Mouse (Mus musculus) liver, embryonic 15.5 days (tissue): ENCODE data around the gene Mmp14. TPM values are rescaled to one million over a fixed set of nuclear protein-coding genes. Genes with fewer than 3 reads are reported as not detected.
A peak's percentile ranks its signal among the peaks of the same experiment; 100 is the strongest.

Experiments
- ATAC-seq: fragments of 200-750 bp; cut with Nextera tagmentation; 2 replicates; pipeline ENCODE4 v1.8.0; 2017; ENCODE audit warnings: moderate number of reproducible peaks, mild to moderate bottlenecking, moderate library complexity; ENCODE audit not compliant: insufficient read depth
- H3K27ac ChIP-seq: fragments of 300-500 bp; sonication (generic); replicated peaks from 2 replicates; pipeline ENCODE4 v1.5.1; 2015; ENCODE audit warnings: mild to moderate bottlenecking, inconsistent platforms
- H3K27me3 ChIP-seq: fragments of 300-500 bp; sonication (generic); 2 replicates; pipeline ENCODE4 v1.6.1; 2015; ENCODE audit warnings: mild to moderate bottlenecking, inconsistent platforms
- H3K36me3 ChIP-seq: fragments of 300-500 bp; sonication (generic); replicated peaks from 2 replicates; pipeline ENCODE4 v1.6.1; 2015; ENCODE audit warnings: moderate library complexity, mild to moderate bottlenecking, inconsistent platforms
- H3K4me1 ChIP-seq: fragments of 300-500 bp; sonication (generic); replicated peaks from 2 replicates; pipeline ENCODE4 v1.6.1; 2015; ENCODE audit warnings: inconsistent platforms
- H3K4me2 ChIP-seq: fragments of 300-500 bp; sonication (generic); 2 replicates; pipeline ENCODE4 v1.6.1; 2015; ENCODE audit warnings: moderate library complexity, mild to moderate bottlenecking, inconsistent platforms
- H3K4me3 ChIP-seq: fragments of 300-500 bp; sonication (generic); replicated peaks from 2 replicates; pipeline ENCODE4 v1.5.1; 2015; ENCODE audit warnings: mild to moderate bottlenecking, inconsistent platforms
- H3K9ac ChIP-seq: fragments of 300-500 bp; sonication (generic); 2 replicates; pipeline ENCODE4 v1.6.1; 2015; ENCODE audit warnings: moderate library complexity, mild to moderate bottlenecking, inconsistent platforms
- H3K9me3 ChIP-seq: fragments of 300-500 bp; sonication (generic); replicated peaks from 2 replicates; pipeline ENCODE4 v1.6.1; 2016; ENCODE audit warnings: inconsistent platforms
- WGBS: fragments of 180-500 bp; shearing (Covaris S2); methylation state at CpG from one replicate; pipeline ENCODE4 v1.1.7; 2015; ENCODE audit warnings: mixed read lengths; ENCODE audit not compliant: insufficient replicate concordance; 5-methylcytosine and 5-hydroxymethylcytosine counted together
- polyA plus RNA-seq: library from polyadenylated mRNA; unstranded; fragments of >200 nt; fragmentation: Nextera tagmentation; extraction: Ambion mirVana; gene quantifications from 2 replicates; pipeline ENCODE4 v1.2.1, GENCODE M21; 2015

Gene Mmp14
- polyA plus RNA-seq, 1 experiment from 2014 or later = 22.6 TPM

GRCm38 (mm10) chr14:54475941-54476844 lies 44.8 kb downstream of the Mmp14 start, which contains the start of gene Rem2:
TSS of gene Rem2 (plus strand) at chr14:54476100.
- ATAC-seq = no peak
- H3K9me3 ChIP-seq = no peaks in the 10 kb centered on the region
- H3K4me1 ChIP-seq = peaks cover 19% of the 10 kb centered on the region
- peak within 1 kb of the TSS; percentile 61 for H3K4me2 ChIP-seq
- H3K27me3 ChIP-seq = peaks cover 67% of the 10 kb centered on the region
- peak within 1 kb of the TSS; percentile 39 for H3K4me3 ChIP-seq
- H3K27ac ChIP-seq = no peak within 1 kb of the TSS
- WGBS = 4% methylated on average over 23 of the region's 23 CpGs
- H3K9ac ChIP-seq = no peak within 1 kb of the TSS
- H3K36me3 ChIP-seq = no peaks in the 10 kb centered on the region

DNA sequence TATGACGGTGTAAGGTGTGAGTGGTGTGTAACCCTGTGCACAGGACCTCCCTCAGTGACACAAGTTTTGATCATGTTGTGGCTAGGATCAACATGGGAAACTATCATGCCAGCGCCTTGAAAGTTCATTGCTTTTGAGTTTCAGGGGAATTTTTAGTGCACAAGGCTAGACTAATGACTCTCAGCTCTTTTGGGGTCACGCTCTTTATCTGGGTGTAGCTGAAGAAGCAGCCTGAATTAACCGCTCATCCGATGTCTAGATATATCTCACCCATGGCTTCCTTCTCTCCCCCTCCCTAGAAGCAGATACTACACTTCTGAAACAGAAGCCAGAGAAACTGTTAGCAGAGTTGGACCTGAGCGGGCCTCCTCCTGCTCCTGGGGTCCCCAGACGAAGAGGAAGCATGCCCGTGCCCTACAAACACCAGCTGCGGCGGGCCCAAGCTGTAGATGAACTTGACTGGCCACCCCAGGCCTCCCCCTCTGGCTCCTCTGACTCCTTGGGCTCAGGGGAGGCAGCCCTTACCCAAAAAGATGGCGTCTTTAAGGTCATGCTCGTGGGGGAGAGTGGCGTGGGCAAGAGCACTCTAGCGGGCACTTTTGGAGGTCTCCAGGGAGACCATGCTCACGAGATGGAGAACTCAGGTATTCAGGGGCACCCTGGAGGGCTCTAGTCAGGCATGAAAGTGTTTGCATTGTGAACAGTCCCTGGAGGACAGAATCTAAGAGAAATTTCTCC lies 45.9 kb downstream of the Mmp14 start:
- H3K4me2 ChIP-seq = no peak overlapping the region
- H3K4me1 ChIP-seq = peaks cover 19% of the 10 kb centered on the region
- H3K27me3 ChIP-seq = peaks cover 73% of the 10 kb centered on the region
- no peak overlapping the region for H3K9ac ChIP-seq
- no peak overlapping the region for H3K4me3 ChIP-seq
- H3K36me3 ChIP-seq = no peaks in the 10 kb centered on the region
- WGBS = 55% methylated on average over 15 of the region's 15 CpGs
- H3K9me3 ChIP-seq = no peaks in the 10 kb centered on the region
- no peak for ATAC-seq
- no peak overlapping the region for H3K27ac ChIP-seq

GRCm38 (mm10) chr14:54479451-54479920 lies 48.1 kb downstream of the Mmp14 start:
- Histone ChIP-seq H3K36me3 (no peaks in the 10 kb centered on the region), H3K9ac (peak overlapping the region; percentile 8; the same call in 1 of the 2 replicates), H3K4me3 (peak overlapping the region; percentile 36), H3K4me2 (peak overlapping the region; percentile 59), H3K27me3 (peaks cover 73% of the 10 kb centered on the region), H3K27ac (no peak overlapping the region), H3K9me3 (no peaks in the 10 kb centered on the region), H3K4me1 (peaks cover 19% of the 10 kb centered on the region)
- ATAC-seq = no peak
- 3% methylated on average over 40 of the region's 40 CpGs for WGBS

DNA sequence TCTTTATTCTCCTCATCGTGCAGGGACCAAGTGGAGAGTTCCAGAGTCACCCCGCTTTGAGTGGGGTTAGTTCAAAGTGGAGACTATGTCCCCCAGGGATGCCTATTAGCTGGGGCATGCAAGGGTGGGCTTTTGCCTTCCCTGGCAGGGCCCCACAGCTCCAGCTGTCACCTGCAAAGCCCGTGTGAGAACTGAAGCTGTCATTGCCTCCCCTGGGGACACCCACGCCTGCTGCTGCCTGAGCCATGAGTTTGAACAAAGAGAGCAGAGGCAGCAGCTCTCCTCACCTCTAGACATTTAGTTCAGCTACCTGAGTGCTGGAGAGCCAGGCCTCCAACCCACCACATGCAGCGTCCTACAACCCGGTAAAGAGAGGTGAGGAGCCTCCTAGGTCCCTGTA lies 49.3 kb downstream of the Mmp14 start:
- no peak overlapping the region for H3K4me2 ChIP-seq
- no peak for ATAC-seq
- 60% methylated on average over 6 of the region's 6 CpGs for WGBS
- H3K9ac ChIP-seq = no peak overlapping the region
- H3K4me1 ChIP-seq = peaks cover 23% of the 10 kb centered on the region
- H3K4me3 ChIP-seq = no peak overlapping the region
- H3K36me3 ChIP-seq = no peaks in the 10 kb centered on the region
- H3K27ac ChIP-seq = no peak overlapping the region
- peaks cover 62% of the 10 kb centered on the region for H3K27me3 ChIP-seq
- no peaks in the 10 kb centered on the region for H3K9me3 ChIP-seq

DNA sequence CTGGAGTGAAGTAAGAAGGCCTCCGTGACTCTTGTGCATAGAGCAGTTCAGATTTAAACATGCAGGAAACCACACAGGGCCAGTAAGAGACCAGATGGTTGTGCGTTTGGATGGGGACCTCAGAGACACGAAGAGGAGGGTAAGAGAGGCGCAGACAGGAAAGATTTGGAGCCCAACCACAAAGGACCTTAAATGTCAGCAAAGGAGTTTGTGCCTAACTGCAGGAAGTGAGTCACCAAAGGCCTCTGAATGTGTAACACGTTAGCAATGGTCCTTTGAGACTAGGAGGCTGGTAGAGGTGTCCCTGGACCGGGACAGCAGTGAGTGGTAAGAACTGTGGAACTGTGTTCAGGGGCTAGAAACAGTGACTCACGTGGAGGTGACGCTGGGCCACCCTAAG lies 50.0 kb downstream of the Mmp14 start:
- no peak overlapping the region for H3K27ac ChIP-seq
- no peak overlapping the region for H3K4me3 ChIP-seq
- peaks cover 20% of the 10 kb centered on the region for H3K4me1 ChIP-seq
- ATAC-seq = no peak
- peaks cover 55% of the 10 kb centered on the region for H3K27me3 ChIP-seq
- H3K9ac ChIP-seq = no peak overlapping the region
- WGBS = 31% methylated on average over 8 of the region's 8 CpGs
- H3K36me3 ChIP-seq = no peaks in the 10 kb centered on the region
- H3K4me2 ChIP-seq = no peak overlapping the region
- H3K9me3 ChIP-seq = no peaks in the 10 kb centered on the region

DNA sequence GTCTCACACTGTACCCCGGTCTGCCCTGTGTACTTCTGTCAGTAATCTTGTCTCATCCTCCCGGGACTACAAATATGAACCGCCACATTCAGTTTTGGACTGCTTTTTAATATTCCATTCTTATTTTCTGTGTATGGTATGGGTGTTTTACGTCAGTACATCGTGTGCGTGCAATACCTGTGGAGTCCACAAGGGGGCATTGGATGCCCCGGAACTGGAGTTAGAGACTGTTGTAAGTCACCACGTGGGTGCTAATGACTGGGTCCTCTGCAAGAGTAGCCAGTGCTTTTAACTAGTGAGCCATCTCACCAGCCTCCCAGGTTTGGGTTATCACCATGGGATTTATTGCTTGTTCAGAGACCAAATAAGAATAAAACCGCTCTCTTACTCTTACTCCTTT lies 51.1 kb downstream of the Mmp14 start:
- Histone ChIP-seq H3K4me1 (peaks cover 12% of the 10 kb centered on the region; the same call in 1 of the 2 replicates), H3K36me3 (no peaks in the 10 kb centered on the region), H3K27me3 (peaks cover 50% of the 10 kb centered on the region), H3K9ac (no peak overlapping the region), H3K4me2 (no peak overlapping the region), H3K9me3 (no peaks in the 10 kb centered on the region), H3K4me3 (no peak overlapping the region), H3K27ac (no peak overlapping the region)
- 41% methylated on average over 9 of the region's 9 CpGs for WGBS
- no peak for ATAC-seq

- Histone ChIP-seq H3K4me3 (no peak overlapping the region), H3K4me1 (0 out of 2 replicates have a peak, but pooled peaks cover 4% of the 10 kb centered on the region), H3K4me2 (no peak overlapping the region), H3K9ac (no peak overlapping the region), H3K27ac (no peak overlapping the region), H3K27me3 (peaks cover 16% of the 10 kb centered on the region), H3K9me3 (no peaks in the 10 kb centered on the region), H3K36me3 (no peaks in the 10 kb centered on the region)
- WGBS = 41% methylated on average over 7 of the region's 7 CpGs
- ATAC-seq = no peak
Observed at GRCm38 (mm10) chr14:54485899-54486298, 54.5 kb downstream of the Mmp14 start.

- no peak overlapping the region for H3K4me3 ChIP-seq
- no peaks in the 10 kb centered on the region for H3K36me3 ChIP-seq
- 40% methylated on average over 2 of the region's 2 CpGs for WGBS
- H3K27ac ChIP-seq = no peak overlapping the region
- 0 out of 2 replicates have a peak, but pooled peaks cover 10% of the 10 kb centered on the region for H3K4me1 ChIP-seq
- no peak for ATAC-seq
- peaks cover 6% of the 10 kb centered on the region; the same call in 1 of the 2 replicates for H3K27me3 ChIP-seq
- H3K9me3 ChIP-seq = no peaks in the 10 kb centered on the region
- no peak overlapping the region for H3K9ac ChIP-seq
- no peak overlapping the region for H3K4me2 ChIP-seq
Observed at GRCm38 (mm10) chr14:54487732-54488131, 56.3 kb downstream of the Mmp14 start.

DNA sequence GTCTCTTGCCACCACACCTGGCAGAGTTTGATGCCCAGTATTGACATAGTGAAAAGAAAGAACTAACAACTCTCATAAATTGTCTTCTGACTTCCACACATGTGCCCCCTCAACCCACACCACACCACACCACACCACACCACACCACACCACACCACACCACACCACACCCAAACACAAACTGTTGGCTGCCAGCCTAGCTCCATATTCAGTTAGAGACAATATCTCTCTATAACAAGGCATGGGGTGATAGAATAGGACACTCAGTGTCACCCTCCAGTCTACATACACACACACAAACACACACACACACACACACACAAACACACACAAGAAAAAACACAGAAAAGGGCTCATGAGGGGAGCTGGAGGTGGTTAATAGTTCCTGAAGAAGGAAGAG lies 56.9 kb downstream of the Mmp14 start:
- Histone ChIP-seq H3K4me2 (no peak overlapping the region), H3K4me1 (0 out of 2 replicates have a peak, but pooled peaks cover 10% of the 10 kb centered on the region), H3K9me3 (no peaks in the 10 kb centered on the region), H3K27ac (no peak overlapping the region), H3K4me3 (no peak overlapping the region), H3K27me3 (peaks cover 6% of the 10 kb centered on the region; the same call in 1 of the 2 replicates), H3K9ac (no peak overlapping the region), H3K36me3 (no peaks in the 10 kb centered on the region)
- ATAC-seq = no peak

DNA sequence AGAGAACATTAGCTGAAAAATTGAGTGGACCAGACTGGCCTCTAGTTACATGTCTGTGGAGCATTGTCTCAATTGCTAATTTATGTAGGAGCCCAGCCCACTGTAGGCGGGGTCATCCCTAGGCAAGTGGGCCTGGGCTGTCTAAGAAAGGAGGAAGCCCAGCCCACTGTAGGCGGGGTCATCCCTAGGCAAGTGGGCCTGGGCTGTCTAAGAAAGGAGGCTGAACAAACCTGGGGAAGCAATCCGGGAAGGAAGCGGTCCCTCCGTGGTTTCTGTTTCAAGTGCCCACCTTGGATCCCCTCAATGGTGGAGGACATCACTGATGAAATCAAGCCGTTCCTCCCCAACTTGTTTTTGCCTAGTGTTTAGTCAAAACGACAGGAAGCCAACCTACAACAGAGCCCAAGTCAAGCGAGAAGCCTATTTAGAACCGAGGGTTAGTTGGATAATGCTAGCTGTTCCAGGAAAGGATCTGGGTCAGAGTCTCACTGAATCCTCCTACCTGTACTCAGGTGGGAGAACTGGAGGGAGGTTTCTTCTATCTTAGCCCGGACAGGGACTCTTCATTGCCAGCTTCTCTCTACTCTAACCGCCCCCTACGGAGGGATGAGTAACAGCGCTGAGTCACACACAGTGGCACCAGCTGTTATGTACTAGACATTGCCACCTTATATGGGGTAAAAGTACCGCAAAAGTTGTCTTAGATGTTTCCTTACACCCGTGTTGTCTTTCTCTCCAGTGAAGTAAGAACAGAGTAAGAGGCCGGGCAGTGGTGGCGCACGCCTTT lies 61.1 kb downstream of the Mmp14 start:
- no peaks in the 10 kb centered on the region for H3K36me3 ChIP-seq
- H3K4me1 ChIP-seq = 0 out of 2 replicates have a peak, but pooled peaks cover 6% of the 10 kb centered on the region
- WGBS = 53% methylated on average over 18 of the region's 18 CpGs
- no peak overlapping the region for H3K4me3 ChIP-seq
- no peak overlapping the region for H3K27ac ChIP-seq
- H3K4me2 ChIP-seq = no peak overlapping the region
- peak; percentile 68 for ATAC-seq
- H3K9me3 ChIP-seq = no peaks in the 10 kb centered on the region
- no peak overlapping the region for H3K9ac ChIP-seq
- no peaks in the 10 kb centered on the region for H3K27me3 ChIP-seq
